Mouse (Mus musculus) liver, embryonic 12.5 days (tissue): ENCODE results near the gene Chd5. TPM values are rescaled to one million over a fixed set of nuclear protein-coding genes. Genes with fewer than 3 reads are reported as not detected.

Experiments
- ATAC-seq: fragments of 200-750 bp; cut with Nextera tagmentation; 2 replicates; pipeline ENCODE4 v1.8.0; 2017; ENCODE audit warnings: moderate number of reproducible peaks, mild to moderate bottlenecking, moderate library complexity
- H3K27ac ChIP-seq: fragments of 300-500 bp; sonication (generic); 2 replicates; pipeline ENCODE4 v1.5.1; 2016; ENCODE audit warnings: mild to moderate bottlenecking
- H3K27me3 ChIP-seq: fragments of 300-500 bp; sonication (generic); replicated peaks from 2 replicates; pipeline ENCODE4 v1.6.1; 2016; ENCODE audit warnings: mild to moderate bottlenecking, moderate library complexity
- H3K36me3 ChIP-seq: fragments of 300-500 bp; sonication (generic); 2 replicates; pipeline ENCODE4 v1.6.1; 2016; ENCODE audit warnings: mild to moderate bottlenecking, moderate library complexity
- H3K4me1 ChIP-seq: fragments of 300-500 bp; sonication (generic); 2 replicates; pipeline ENCODE4 v1.6.1; 2016
- H3K4me2 ChIP-seq: fragments of 300-500 bp; sonication (generic); 2 replicates; pipeline ENCODE4 v1.6.1; 2016; ENCODE audit warnings: mild to moderate bottlenecking, moderate library complexity
- H3K4me3 ChIP-seq: fragments of 300-500 bp; sonication (generic); 2 replicates; pipeline ENCODE4 v1.5.1; 2016; ENCODE audit warnings: mild to moderate bottlenecking, moderate library complexity
- H3K9ac ChIP-seq: fragments of 300-500 bp; sonication (generic); 2 replicates; pipeline ENCODE4 v1.6.1; 2016; ENCODE audit warnings: mild to moderate bottlenecking, moderate library complexity
- H3K9me3 ChIP-seq: fragments of 300-500 bp; sonication (generic); replicated peaks from 2 replicates; pipeline ENCODE4 v1.6.1; 2016; ENCODE audit warnings: mild to moderate bottlenecking, moderate library complexity
- WGBS: fragments of 180-500 bp; shearing (Covaris S2); methylation state at CpG from one replicate; pipeline ENCODE4 v1.1.7; 2016; ENCODE audit not compliant: insufficient replicate concordance; 5-methylcytosine and 5-hydroxymethylcytosine counted together
- polyA plus RNA-seq: library from polyadenylated mRNA; unstranded; fragments of >200 nt; fragmentation: Nextera tagmentation; extraction: Ambion mirVana; gene quantifications from 2 replicates; pipeline ENCODE4 v1.2.1, GENCODE M21; 2016

The Chd5 gene
- 0.01 and 0.02 TPM in 2 replicates for polyA plus RNA-seq

- H3K27ac ChIP-seq, result no peak within 1 kb of the TSS
- H3K36me3 ChIP-seq, result peaks cover 24% of the 10 kb centered on the region
- H3K4me2 ChIP-seq, result peak within 1 kb of the TSS; percentile 70
- H3K9ac ChIP-seq, result no peak within 1 kb of the TSS
- WGBS, result 7% methylated on average over 68 of the region's 120 CpGs
- H3K9me3 ChIP-seq, result no peaks in the 10 kb centered on the region
- H3K4me3 ChIP-seq, result peak within 1 kb of the TSS; percentile 45
- peaks cover 21% of the 10 kb centered on the region for H3K4me1 ChIP-seq
- H3K27me3 ChIP-seq, result peaks cover 90% of the 10 kb centered on the region
- ATAC-seq, result no peak
Measured at GRCm38 (mm10) chr4:152338419-152339292, at the start of gene Chd5. Gene Chd5 (plus strand): TSS chr4:152338651.

GRCm38 (mm10) chr4:152290385-152290784 lies 48.1 kb upstream of the Chd5 start:
- no peaks in the 10 kb centered on the region for H3K36me3 ChIP-seq
- peaks cover 24% of the 10 kb centered on the region for H3K4me1 ChIP-seq
- peaks cover 84% of the 10 kb centered on the region for H3K27me3 ChIP-seq
- no peak overlapping the region for H3K4me3 ChIP-seq
- 0 out of 2 replicates have a peak overlapping the region, but pooled peaks have one; percentile 17 for H3K4me2 ChIP-seq
- WGBS, result 4% methylated on average over 39 of the region's 39 CpGs
- 0 out of 2 replicates have a peak, but pooled peaks cover 3% of the 10 kb centered on the region for H3K9me3 ChIP-seq
- no peak overlapping the region for H3K9ac ChIP-seq
- no peak overlapping the region for H3K27ac ChIP-seq
- ATAC-seq, result no peak

GRCm38 (mm10) chr4:152290991-152291390 lies 47.5 kb upstream of the Chd5 start:
- no peak for ATAC-seq
- Histone ChIP-seq H3K9me3 (0 out of 2 replicates have a peak, but pooled peaks cover 3% of the 10 kb centered on the region), H3K4me1 (peaks cover 29% of the 10 kb centered on the region), H3K27ac (no peak overlapping the region), H3K4me2 (no peak overlapping the region), H3K27me3 (peaks cover 78% of the 10 kb centered on the region), H3K36me3 (no peaks in the 10 kb centered on the region), H3K9ac (no peak overlapping the region), H3K4me3 (no peak overlapping the region)
- 25% methylated on average over 11 of the region's 11 CpGs for WGBS

GRCm38 (mm10) chr4:152291562-152291961 lies 46.9 kb upstream of the Chd5 start, which contains the start of gene Hes3:
Gene Hes3 (minus strand): TSS chr4:152291662.
- 42% methylated on average over 6 of the region's 6 CpGs for WGBS
- Histone ChIP-seq H3K27me3 (peaks cover 73% of the 10 kb centered on the region), H3K9me3 (0 out of 2 replicates have a peak, but pooled peaks cover 3% of the 10 kb centered on the region), H3K4me1 (peaks cover 28% of the 10 kb centered on the region), H3K9ac (no peak within 1 kb of the TSS), H3K36me3 (no peaks in the 10 kb centered on the region), H3K4me3 (no peak within 1 kb of the TSS), H3K27ac (no peak within 1 kb of the TSS), H3K4me2 (0 out of 2 replicates have a peak within 1 kb of the TSS, but pooled peaks have one; percentile 17)
- ATAC-seq, result no peak

GRCm38 (mm10) chr4:152292102-152292765 lies 46.2 kb upstream of the Chd5 start:
- H3K27ac ChIP-seq, result no peak overlapping the region
- H3K9me3 ChIP-seq, result 0 out of 2 replicates have a peak, but pooled peaks cover 3% of the 10 kb centered on the region
- H3K4me3 ChIP-seq, result no peak overlapping the region
- no peak overlapping the region for H3K9ac ChIP-seq
- no peaks in the 10 kb centered on the region for H3K36me3 ChIP-seq
- 44% methylated on average over 12 of the region's 12 CpGs for WGBS
- peaks cover 66% of the 10 kb centered on the region for H3K27me3 ChIP-seq
- no peak for ATAC-seq
- peaks cover 22% of the 10 kb centered on the region for H3K4me1 ChIP-seq
- H3K4me2 ChIP-seq, result no peak overlapping the region

- 44% methylated on average over 10 of the region's 10 CpGs for WGBS
- Histone ChIP-seq H3K9ac (no peak overlapping the region), H3K27ac (no peak overlapping the region), H3K4me3 (no peak overlapping the region), H3K9me3 (no peaks in the 10 kb centered on the region), H3K4me2 (no peak overlapping the region), H3K36me3 (peaks cover 3% of the 10 kb centered on the region; the same call in 1 of the 2 replicates), H3K27me3 (peaks cover 48% of the 10 kb centered on the region), H3K4me1 (peaks cover 37% of the 10 kb centered on the region)
- no peak for ATAC-seq
Measured at GRCm38 (mm10) chr4:152294188-152294929, 44.1 kb upstream of the Chd5 start.

GRCm38 (mm10) chr4:152295916-152296315 lies 42.5 kb upstream of the Chd5 start:
- Histone ChIP-seq H3K27ac (peak overlapping the region; percentile 91), H3K4me1 (peaks cover 31% of the 10 kb centered on the region), H3K9me3 (no peaks in the 10 kb centered on the region), H3K4me2 (peak overlapping the region; percentile 91), H3K36me3 (peaks cover 18% of the 10 kb centered on the region), H3K27me3 (peaks cover 33% of the 10 kb centered on the region), H3K9ac (peak overlapping the region; percentile 74; the same call in 1 of the 2 replicates), H3K4me3 (peak overlapping the region; percentile 97)
- 2% methylated on average over 4 of the region's 4 CpGs for WGBS
- 0 out of 2 replicates have a peak, but pooled peaks have one; percentile 6 for ATAC-seq

GRCm38 (mm10) chr4:152296371-152296770 lies 42.1 kb upstream of the Chd5 start:
- WGBS, result 4% methylated on average over 8 of the region's 8 CpGs
- H3K36me3 ChIP-seq, result peaks cover 23% of the 10 kb centered on the region

GRCm38 (mm10) chr4:152296874-152297861 lies 41.3 kb upstream of the Chd5 start, which contains the start of gene Icmt:
Gene Icmt (plus strand): TSS chr4:152297227.
- Histone ChIP-seq H3K9ac (peak within 1 kb of the TSS; percentile 96), H3K4me3 (peak within 1 kb of the TSS; percentile 97), H3K27me3 (peaks cover 21% of the 10 kb centered on the region), H3K4me1 (peaks cover 31% of the 10 kb centered on the region), H3K4me2 (peak within 1 kb of the TSS; percentile 91), H3K27ac (peak within 1 kb of the TSS; percentile 91), H3K9me3 (no peaks in the 10 kb centered on the region), H3K36me3 (peaks cover 31% of the 10 kb centered on the region)
- peak; percentile 94 for ATAC-seq
- under 1% methylated on average over 119 of the region's 119 CpGs for WGBS

More at GRCm38 (mm10) chr4:152296371-152296770, 42.1 kb upstream of the Chd5 start:
- peaks cover 29% of the 10 kb centered on the region for H3K27me3 ChIP-seq
- H3K4me2 ChIP-seq, result peak overlapping the region; percentile 91
- H3K9me3 ChIP-seq, result no peaks in the 10 kb centered on the region
- H3K27ac ChIP-seq, result peak overlapping the region; percentile 91
- H3K4me3 ChIP-seq, result peak overlapping the region; percentile 97
- no peak for ATAC-seq
- H3K4me1 ChIP-seq, result peaks cover 31% of the 10 kb centered on the region
- peak overlapping the region; percentile 74 for H3K9ac ChIP-seq

- peaks cover 31% of the 10 kb centered on the region for H3K4me1 ChIP-seq
- H3K4me2 ChIP-seq, result peak overlapping the region; percentile 91
- peak overlapping the region; percentile 96 for H3K9ac ChIP-seq
- H3K9me3 ChIP-seq, result no peaks in the 10 kb centered on the region
- H3K27ac ChIP-seq, result no peak overlapping the region
- WGBS, result 77% methylated on average over 14 of the region's 14 CpGs
- H3K27me3 ChIP-seq, result peaks cover 4% of the 10 kb centered on the region
- peaks cover 47% of the 10 kb centered on the region for H3K36me3 ChIP-seq
- no peak for ATAC-seq
- no peak overlapping the region for H3K4me3 ChIP-seq
Measured at GRCm38 (mm10) chr4:152298836-152299235, 39.6 kb upstream of the Chd5 start.
